Mouse (Mus musculus) midbrain, postnatal 0 days (tissue): ENCODE data around the gene Herpud1. TPM values are rescaled to one million over a fixed set of nuclear protein-coding genes. Genes with fewer than 3 reads are reported as not detected.
A peak's percentile ranks its signal among the peaks of the same experiment; 100 is the strongest.

Source experiments
- ATAC-seq: fragments of 200-750 bp; cut with Nextera tagmentation; 2 replicates; pipeline ENCODE4 v1.8.0; 2017; ENCODE audit warnings: moderate number of reproducible peaks, mild to moderate bottlenecking, moderate TSS enrichment, moderate library complexity; ENCODE audit not compliant: low FRiP score
- DNase-seq: peaks from one replicate; pipeline ENCODE4 v3.0.0-alpha.2; 2015; ENCODE audit warnings: low spot score
- H3K27ac ChIP-seq: fragments of 300-500 bp; sonication (generic); 2 replicates; pipeline ENCODE4 v1.5.1; 2014; ENCODE audit warnings: low read depth, mild to moderate bottlenecking, low read length, mixed read lengths
- H3K27me3 ChIP-seq: fragments of 300-500 bp; sonication (generic); 2 replicates; pipeline ENCODE4 v1.6.1; 2014; ENCODE audit warnings: low read length, control low read depth, mixed read lengths; ENCODE audit not compliant: insufficient read depth
- H3K36me3 ChIP-seq: fragments of 300-500 bp; sonication (generic); 2 replicates; pipeline ENCODE4 v1.6.1; 2014; ENCODE audit warnings: low read length, control low read depth, mixed read lengths; ENCODE audit not compliant: insufficient read depth
- H3K4me1 ChIP-seq: fragments of 300-500 bp; sonication (generic); 2 replicates; pipeline ENCODE4 v1.6.1; 2014; ENCODE audit warnings: mild to moderate bottlenecking, control low read depth, antibody characterized with exemption, low read length, mixed read lengths; ENCODE audit not compliant: insufficient read depth
- H3K4me2 ChIP-seq: fragments of 300-500 bp; sonication (generic); 2 replicates; pipeline ENCODE4 v1.6.1; 2014; ENCODE audit warnings: low read depth, mild to moderate bottlenecking, low read length, mixed read lengths; ENCODE audit not compliant: poor library complexity, severe bottlenecking
- H3K4me3 ChIP-seq: fragments of 300-500 bp; sonication (generic); 2 replicates; pipeline ENCODE4 v1.5.1; 2014; ENCODE audit warnings: low read depth, mild to moderate bottlenecking, low read length, moderate library complexity
- H3K9ac ChIP-seq: fragments of 300-500 bp; sonication (generic); replicated peaks from 2 replicates; pipeline ENCODE4 v1.6.1; 2014; ENCODE audit warnings: mild to moderate bottlenecking, low read length, moderate library complexity, mixed read lengths; ENCODE audit not compliant: poor library complexity, severe bottlenecking
- H3K9me3 ChIP-seq: fragments of 300-500 bp; sonication (generic); 2 replicates; pipeline ENCODE4 v1.6.1; 2016; ENCODE audit warnings: low read length, control low read depth
- CTCF ChIP-seq: IDR thresholded peaks from 2 replicates; pipeline ENCODE4 v1.5.1; 2016; ENCODE audit warnings: antibody characterized with exemption, mild to moderate bottlenecking
- WGBS: fragments of 180-500 bp; shearing (Covaris S2); extraction: QIAGEN DNeasy Blood & Tissue Kit; methylation state at CpG from one replicate; pipeline ENCODE4 v1.1.7; 2014; 5-methylcytosine and 5-hydroxymethylcytosine counted together
- polyA plus RNA-seq: library from polyadenylated mRNA; unstranded; fragments of >200 nt; fragmentation: Nextera tagmentation; extraction: Ambion mirVana; gene quantifications from 2 replicates; pipeline ENCODE4 v1.2.1, GENCODE M21; 2015
- total RNA-seq: library from RNA; depleted of rRNA; stranded (reverse); fragments of >200 nt; gene quantifications from 2 replicates; pipeline ENCODE4 v1.2.3, GENCODE M21; 2014

Gene Herpud1
- total and polyA plus RNA-seq, 2 experiments from 2014 or later, result 80.4 to 87.1 TPM

GRCm38 (mm10) chr8:94358541-94358940, 27.7 kb upstream of the Herpud1 start:
- TF ChIP-seq CTCF, result no peak
- H3K4me2 ChIP-seq, result no peak overlapping the region
- no peaks in the 10 kb centered on the region for H3K36me3 ChIP-seq
- 66% methylated on average over 5 of the region's 5 CpGs for WGBS
- H3K9ac ChIP-seq, result no peak overlapping the region
- DNase-seq (peak; percentile 81), ATAC-seq (no peak)
- no peaks in the 10 kb centered on the region for H3K9me3 ChIP-seq
- no peak overlapping the region for H3K4me3 ChIP-seq
- no peaks in the 10 kb centered on the region for H3K27me3 ChIP-seq
- no peaks in the 10 kb centered on the region for H3K4me1 ChIP-seq
- H3K27ac ChIP-seq, result no peak overlapping the region

- no peak for ATAC-seq
- Histone ChIP-seq H3K4me1 (no peaks in the 10 kb centered on the region), H3K4me2 (no peak overlapping the region), H3K27me3 (no peaks in the 10 kb centered on the region), H3K4me3 (no peak overlapping the region), H3K36me3 (no peaks in the 10 kb centered on the region), H3K9ac (no peak overlapping the region), H3K9me3 (no peaks in the 10 kb centered on the region), H3K27ac (no peak overlapping the region)
- WGBS, result 88% methylated on average over 6 of the region's 6 CpGs
- no peak for TF ChIP-seq CTCF
- DNase-seq, result no peak
These were observed 24.3 kb upstream of the Herpud1 start for GRCm38 (mm10) chr8:94361774-94362431.

GRCm38 (mm10) chr8:94362607-94363239, 23.5 kb upstream of the Herpud1 start:
- H3K4me2 ChIP-seq, result no peak overlapping the region
- no peak overlapping the region for H3K9ac ChIP-seq
- ATAC-seq, result no peak
- no peaks in the 10 kb centered on the region for H3K27me3 ChIP-seq
- TF ChIP-seq CTCF, result no peak
- H3K9me3 ChIP-seq, result no peaks in the 10 kb centered on the region
- H3K4me3 ChIP-seq, result no peak overlapping the region
- no peak for DNase-seq
- H3K4me1 ChIP-seq, result no peaks in the 10 kb centered on the region
- H3K36me3 ChIP-seq, result no peaks in the 10 kb centered on the region
- 87% methylated on average over 7 of the region's 7 CpGs for WGBS
- no peak overlapping the region for H3K27ac ChIP-seq

- no peaks in the 10 kb centered on the region for H3K9me3 ChIP-seq
- H3K36me3 ChIP-seq, result no peaks in the 10 kb centered on the region
- H3K4me3 ChIP-seq, result no peak overlapping the region
- H3K4me1 ChIP-seq, result no peaks in the 10 kb centered on the region
- peak; percentile 41 for DNase-seq
- WGBS, result 54% methylated on average over 4 of the region's 4 CpGs
- no peak overlapping the region for H3K4me2 ChIP-seq
- no peak overlapping the region for H3K9ac ChIP-seq
- no peak overlapping the region for H3K27ac ChIP-seq
- TF ChIP-seq CTCF, result no peak
- ATAC-seq, result no peak
- no peaks in the 10 kb centered on the region for H3K27me3 ChIP-seq
These were observed 22.9 kb upstream of the Herpud1 start for GRCm38 (mm10) chr8:94363288-94363688.

GRCm38 (mm10) chr8:94363906-94364305, 22.3 kb upstream of the Herpud1 start:
- DNase-seq, result no peak
- no peak overlapping the region for H3K4me2 ChIP-seq
- no peaks in the 10 kb centered on the region for H3K4me1 ChIP-seq
- no peak for ATAC-seq
- TF ChIP-seq CTCF, result no peak
- no peak overlapping the region for H3K27ac ChIP-seq
- 86% methylated on average over 2 of the region's 2 CpGs for WGBS
- no peak overlapping the region for H3K9ac ChIP-seq
- no peaks in the 10 kb centered on the region for H3K9me3 ChIP-seq
- no peak overlapping the region for H3K4me3 ChIP-seq
- no peaks in the 10 kb centered on the region for H3K27me3 ChIP-seq
- no peaks in the 10 kb centered on the region for H3K36me3 ChIP-seq

- no peak overlapping the region for H3K9ac ChIP-seq
These were observed 21.4 kb upstream of the Herpud1 start for GRCm38 (mm10) chr8:94364686-94365312.

More at GRCm38 (mm10) chr8:94364686-94365312, 21.4 kb upstream of the Herpud1 start:
- Histone ChIP-seq H3K9me3 (no peaks in the 10 kb centered on the region), H3K27ac (no peak overlapping the region), H3K4me2 (no peak overlapping the region), H3K4me3 (no peak overlapping the region), H3K27me3 (no peaks in the 10 kb centered on the region), H3K36me3 (no peaks in the 10 kb centered on the region), H3K4me1 (no peaks in the 10 kb centered on the region)
- 92% methylated on average over 6 of the region's 6 CpGs for WGBS
- DNase-seq (no peak), ATAC-seq (no peak)
- TF ChIP-seq CTCF, result no peak
